Mouse (Mus musculus): ENCODE measurements around the gene Phactr3. TPM values are rescaled to one million over a fixed set of nuclear protein-coding genes. Genes with fewer than 3 reads are reported as not detected.

Phactr3 gene
- total and polyA plus RNA-seq, 3 experiments, result not detected

DNA sequence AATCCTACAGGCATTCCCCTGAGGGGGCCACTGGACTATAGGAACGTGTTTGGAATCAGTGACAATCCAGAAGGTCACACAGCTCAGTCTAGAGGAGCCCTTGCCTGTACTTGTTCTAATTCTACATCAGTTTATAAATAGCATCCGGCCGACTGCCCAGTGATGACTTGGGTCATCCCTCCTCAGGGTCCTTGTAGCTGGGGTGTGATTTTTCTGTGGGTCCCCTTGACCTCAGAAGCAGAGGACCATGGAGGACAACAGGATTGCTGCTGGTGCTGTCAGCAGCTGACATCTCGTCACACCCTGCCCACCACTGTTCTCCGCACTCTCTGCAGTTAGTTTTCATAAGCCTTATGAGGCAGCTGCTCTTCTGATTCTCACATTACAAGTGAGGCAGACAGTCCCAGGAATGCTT lies 89.4 kb downstream of the Phactr3 start:
- Histone ChIP-seq H3K9ac (ENCODE audit: control insufficient read depth, low read depth, low read length, poor library complexity, severe bottlenecking) (no peak overlapping the region), H3K79me2 (ENCODE audit: control insufficient read depth, insufficient read depth, low read length, poor library complexity) (no peaks in the 10 kb centered on the region), H3K4me3 (ENCODE audit: control insufficient read depth in 1 of 2, insufficient read depth in 1 of 2, low read depth in 2 of 2, low read length in 2 of 2) (no peak overlapping the region), H3K27ac (ENCODE audit: control insufficient read depth, low read depth, low read length) (no peak overlapping the region), H3K36me3 (ENCODE audit: control insufficient read depth in 1 of 2, insufficient read depth in 2 of 2, low read length in 2 of 2) (no peaks in the 10 kb centered on the region), H3K27me3 (ENCODE audit: control insufficient read depth in 1 of 2, insufficient read depth in 2 of 2, low read length in 2 of 2) (no peaks in the 10 kb centered on the region), H3K4me1 (ENCODE audit: control insufficient read depth in 1 of 2, insufficient read depth in 2 of 2, low read length in 2 of 2) (no peaks in the 10 kb centered on the region), H3K9me3 (replicated peaks; ENCODE audit: insufficient read depth, low read length) (no peaks in the 10 kb centered on the region; the same call in 1 of the 2 replicates)
- TF ChIP-seq JUND (IDR thresholded peaks at IDR 0.05; ENCODE audit: low read depth, low read length) (no peak), EP300 (IDR thresholded peaks at IDR 0.05; ENCODE audit: low read depth in 1 of 2, low read length in 2 of 2) (no peak), POLR2A (IDR thresholded peaks at IDR 0.05; ENCODE audit: control insufficient read depth in 1 of 2, insufficient read depth in 1 of 2, low read depth in 1 of 2, low read length in 2 of 2, poor library complexity in 1 of 2) (no peak), NELFE (IDR thresholded peaks at IDR 0.05; ENCODE audit: low read depth, low read length) (no peak), MAFK (IDR thresholded peaks at IDR 0.05; ENCODE audit: borderline replicate concordance, low read depth, low read length) (no peak), POLR2AphosphoS2 (IDR thresholded peaks at IDR 0.05; ENCODE audit: low read length) (no peak)
- no peak for DNase-seq (ENCODE audit: low read depth, low spot score)

DNA sequence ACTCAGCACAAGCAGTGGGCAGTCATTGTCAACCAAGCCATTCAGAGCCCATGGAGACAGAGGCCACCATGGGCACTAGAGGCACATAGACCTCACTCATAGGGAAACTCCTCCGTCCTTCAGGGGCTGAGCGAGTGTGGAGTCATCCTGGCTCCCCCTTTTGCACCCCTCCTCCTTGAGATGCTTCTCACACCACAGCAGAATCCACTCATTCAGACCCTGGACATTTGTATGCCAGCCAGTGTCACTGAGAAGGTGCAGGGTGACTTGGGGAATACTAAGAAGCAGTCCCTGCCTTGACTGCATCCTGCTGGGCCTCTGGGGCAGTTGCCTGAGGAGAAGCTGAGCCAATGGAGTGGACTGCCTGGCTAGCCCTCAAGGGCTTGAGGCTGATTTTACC lies 95.1 kb downstream of the Phactr3 start:
- Histone ChIP-seq H3K79me2 (ENCODE audit: control insufficient read depth, insufficient read depth, low read length, poor library complexity) (no peaks in the 10 kb centered on the region), H3K27me3 (ENCODE audit: control insufficient read depth in 1 of 2, insufficient read depth in 2 of 2, low read length in 2 of 2) (no peaks in the 10 kb centered on the region), H3K4me1 (ENCODE audit: control insufficient read depth in 1 of 2, insufficient read depth in 2 of 2, low read length in 2 of 2) (no peaks in the 10 kb centered on the region), H3K27ac (ENCODE audit: control insufficient read depth, low read depth, low read length) (no peak overlapping the region), H3K4me3 (ENCODE audit: control insufficient read depth in 1 of 2, insufficient read depth in 1 of 2, low read depth in 2 of 2, low read length in 2 of 2) (no peak overlapping the region), H3K9ac (ENCODE audit: control insufficient read depth, low read depth, low read length, poor library complexity, severe bottlenecking) (no peak overlapping the region), H3K9me3 (replicated peaks; ENCODE audit: insufficient read depth, low read length) (no peaks in the 10 kb centered on the region; the same call in 1 of the 2 replicates), H3K36me3 (ENCODE audit: control insufficient read depth in 1 of 2, insufficient read depth in 2 of 2, low read length in 2 of 2) (no peaks in the 10 kb centered on the region)
- no peak for DNase-seq (ENCODE audit: low read depth, low spot score)
- TF ChIP-seq SIN3A (IDR thresholded peaks at IDR 0.05; ENCODE audit: low read length), result no peak
- no peak for TF ChIP-seq ELF1 (IDR thresholded peaks at IDR 0.05; ENCODE audit: low read depth, low read length)
- no peak for TF ChIP-seq SMC3 (IDR thresholded peaks at IDR 0.05; ENCODE audit: low read depth, low read length)
- TF ChIP-seq GATA1 (IDR thresholded peaks at IDR 0.05; ENCODE audit: low read depth, low read length), result no peak
- TF ChIP-seq NRF1 (IDR thresholded peaks at IDR 0.05; ENCODE audit: insufficient read depth, low read depth, low read length, poor library complexity, severe bottlenecking), result no peak
- TF ChIP-seq ZC3H11A (IDR thresholded peaks at IDR 0.05; ENCODE audit: low read depth, low read length), result no peak
- TF ChIP-seq BHLHE40 (IDR thresholded peaks at IDR 0.05; ENCODE audit: borderline replicate concordance, low read depth, low read length), result no peak
- no peak for TF ChIP-seq KAT2A (conservative IDR thresholded peaks at IDR 0.05; ENCODE audit: low read depth, low read length)
- TF ChIP-seq RCOR1 (IDR thresholded peaks at IDR 0.05; ENCODE audit: low read depth, low read length), result no peak
- no peak for TF ChIP-seq MYC (IDR thresholded peaks at IDR 0.05; ENCODE audit: low read depth, low read length)
- no peak for TF ChIP-seq UBTF (IDR thresholded peaks at IDR 0.05; ENCODE audit: borderline replicate concordance, insufficient read depth, low read depth, low read length)
- TF ChIP-seq POLR2AphosphoS5 (IDR thresholded peaks at IDR 0.05; ENCODE audit: borderline replicate concordance, low read depth, low read length), result no peak
- no peak for TF ChIP-seq POLR2A (IDR thresholded peaks at IDR 0.05; ENCODE audit: control insufficient read depth in 1 of 2, insufficient read depth in 1 of 2, low read depth in 1 of 2, low read length in 2 of 2, poor library complexity in 1 of 2)

Data from MEL (cell line).